21 mouse cellular contexts compared by ENCODE assay signal in the genomic region with DNA sequence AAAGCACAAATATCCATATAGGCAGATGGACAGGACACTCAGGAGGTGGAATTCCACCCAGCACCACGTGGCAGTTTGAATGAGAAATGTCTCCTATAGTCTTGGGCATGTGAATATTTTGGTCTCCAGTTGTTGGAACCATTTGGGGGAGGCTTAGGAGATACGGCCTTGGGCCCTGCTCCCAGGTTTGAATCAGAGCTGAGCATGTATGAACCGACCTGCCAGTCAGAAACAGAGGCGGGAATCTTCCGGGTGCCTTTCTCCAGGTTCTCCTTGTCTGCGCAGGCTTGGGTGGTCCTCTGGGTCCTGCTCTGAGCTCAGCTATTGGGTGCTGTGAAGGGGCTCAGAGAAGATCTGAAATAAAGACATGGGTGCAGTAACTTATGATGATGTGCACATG. TPM values are rescaled to one million over a fixed set of nuclear protein-coding genes. Genes with fewer than 3 reads are reported as not detected.
"Had no signal": no experiment of that assay in that cellular context is flagged by ENCODE, and none has a peak within 500 bp of the region (broad histone marks: within the 10 kb centered on the region; RNA-seq: fewer than 3 reads in every experiment).

No protein-coding gene starts in this region.

- DNase-seq: heart, postnatal 10 days; heart, postnatal 14 days; heart, postnatal 36 days; heart, postnatal 4 days; kidney, adult 11 months; kidney, adult 18-20 months; kidney, adult 2 months; kidney, adult 8-10 months; kidney, adult 9 months; kidney, postnatal 10 days; kidney, postnatal 14 days; kidney, postnatal 25 days; kidney, postnatal 36 days; kidney, postnatal 4 days; layer of hippocampus, adult 9-11 months; layer of hippocampus, postnatal 36 days had no signal

RNA-seq across cellular contexts. Expression of a gene that starts 12.6 kb away (rescaled TPM):
- total RNA-seq: heart, postnatal 10 days; heart, postnatal 14 days; heart, postnatal 25 days; heart, postnatal 36 days; heart, postnatal 4 days; hematopoietic stem cell, adult 5-6 weeks had no signal
- polyA plus RNA-seq: heart, postnatal 0 days; hindbrain, embryonic 11.5 days had no signal

RNA-seq across cellular contexts. Expression of a gene that starts 22.8 kb away (rescaled TPM):
- polyA plus RNA-seq: inflammation-experienced regulatory T-cells, adult 6 months had no signal

RNA-seq across cellular contexts. Expression of a gene that starts 48.3 kb away (rescaled TPM):
- polyA plus RNA-seq: inflammation-experienced regulatory T-cells, adult 6 months had no signal
